Mouse (Mus musculus): ENCODE measurements at regions not wholly inside any gene's neighbourhood (a gene's known extent, or its start where the extent isn't known, plus 50 kb on each side); places are given as distances from the start of the nearest gene placed in this dataset.

DNA sequence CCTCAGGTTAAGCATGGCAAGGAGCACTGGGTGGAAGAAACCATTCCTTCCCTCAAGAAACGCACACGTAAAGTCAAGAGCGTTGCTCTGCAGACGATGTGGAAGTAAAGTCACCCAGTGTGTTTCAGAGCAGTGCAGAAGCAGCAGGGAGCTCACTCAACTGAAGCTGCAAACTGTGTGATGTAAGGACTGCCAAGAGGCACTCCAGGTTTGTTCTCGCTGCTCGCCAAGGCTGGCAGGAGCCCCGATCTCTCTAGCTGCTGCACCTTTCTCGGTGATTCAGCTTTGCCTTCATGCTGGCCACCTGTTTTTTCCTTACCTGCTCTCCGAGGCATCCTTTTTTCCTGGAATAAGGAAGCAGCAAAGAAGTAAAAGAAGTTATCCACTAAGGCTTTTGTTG, 439.5 kb upstream of the Gm765 start:
- no peak for TF ChIP-seq CTCF (IDR thresholded peaks at IDR 0.05; ENCODE audit: insufficient read depth, low read depth, low read length)
- no peak for TF ChIP-seq POLR2A (IDR thresholded peaks at IDR 0.05; ENCODE audit: insufficient read depth, low read depth, low read length)
- H3K4me3 ChIP-seq (ENCODE audit: insufficient read depth, low read depth, low read length): no peak overlapping the region
- WGBS: 66% methylated on average over 9 of the region's 9 CpGs
- H3K27ac ChIP-seq (ENCODE audit: insufficient read depth, low read depth, low read length): no peak overlapping the region
- H3K4me1 ChIP-seq (ENCODE audit: control insufficient read depth, insufficient read depth, low read length): no peaks in the 10 kb centered on the region

DNA sequence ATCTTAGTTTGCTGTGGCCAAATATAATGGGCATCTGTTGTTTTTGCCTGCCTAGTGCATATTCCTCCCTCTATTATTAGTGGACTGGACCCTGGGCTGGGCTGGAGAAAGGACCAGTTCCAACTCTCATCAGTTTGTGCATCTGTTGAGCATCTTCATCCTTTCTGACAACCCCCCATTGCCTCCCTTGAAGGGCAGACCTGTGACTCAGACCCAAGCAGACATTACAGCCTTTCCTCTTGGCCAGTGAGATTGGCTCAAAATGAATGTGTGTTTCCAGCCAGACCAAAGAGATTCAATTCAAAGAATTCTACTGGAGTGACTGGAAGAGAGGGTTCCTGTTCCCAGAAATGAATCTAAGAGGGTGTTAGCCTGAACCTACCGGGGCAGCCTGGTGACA, 433.2 kb upstream of the Gm765 start:
- H3K4me1 ChIP-seq (ENCODE audit: control insufficient read depth, insufficient read depth, low read length): no peaks in the 10 kb centered on the region
- 54% methylated on average over 1 of the region's 1 CpGs for WGBS
- TF ChIP-seq POLR2A (IDR thresholded peaks at IDR 0.05; ENCODE audit: insufficient read depth, low read depth, low read length) (no peak), CTCF (IDR thresholded peaks at IDR 0.05; ENCODE audit: insufficient read depth, low read depth, low read length) (no peak)
- no peak overlapping the region for H3K27ac ChIP-seq (ENCODE audit: insufficient read depth, low read depth, low read length)
- H3K4me3 ChIP-seq (ENCODE audit: insufficient read depth, low read depth, low read length): no peak overlapping the region

DNA sequence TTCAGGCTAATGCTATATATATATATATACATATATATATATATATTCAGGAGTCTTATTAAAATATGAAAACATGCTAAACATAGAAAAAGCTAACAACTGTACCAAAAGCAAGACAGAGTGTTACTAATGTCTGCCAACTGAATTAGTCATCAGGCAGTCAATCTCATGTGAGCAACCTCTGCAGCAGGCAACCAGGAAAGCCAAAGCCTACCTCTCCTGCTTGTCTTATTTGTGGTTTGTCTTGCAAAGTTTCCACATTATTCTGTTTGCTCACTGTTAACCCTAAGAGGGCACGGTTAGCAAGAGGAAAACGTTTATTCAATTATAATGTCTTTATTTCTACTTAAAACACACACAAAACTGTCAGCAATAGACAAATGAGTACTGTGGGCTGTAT, 427.4 kb upstream of the Gm765 start:
- 64% methylated on average over 2 of the region's 2 CpGs for WGBS
- TF ChIP-seq CTCF (IDR thresholded peaks at IDR 0.05; ENCODE audit: insufficient read depth, low read depth, low read length) (no peak), POLR2A (IDR thresholded peaks at IDR 0.05; ENCODE audit: insufficient read depth, low read depth, low read length) (no peak)
- no peak overlapping the region for H3K4me3 ChIP-seq (ENCODE audit: insufficient read depth, low read depth, low read length)
- no peak overlapping the region for H3K27ac ChIP-seq (ENCODE audit: insufficient read depth, low read depth, low read length)
- no peaks in the 10 kb centered on the region; the same call in 1 of the 2 replicates for H3K4me1 ChIP-seq (ENCODE audit: control insufficient read depth, insufficient read depth, low read length)

DNA sequence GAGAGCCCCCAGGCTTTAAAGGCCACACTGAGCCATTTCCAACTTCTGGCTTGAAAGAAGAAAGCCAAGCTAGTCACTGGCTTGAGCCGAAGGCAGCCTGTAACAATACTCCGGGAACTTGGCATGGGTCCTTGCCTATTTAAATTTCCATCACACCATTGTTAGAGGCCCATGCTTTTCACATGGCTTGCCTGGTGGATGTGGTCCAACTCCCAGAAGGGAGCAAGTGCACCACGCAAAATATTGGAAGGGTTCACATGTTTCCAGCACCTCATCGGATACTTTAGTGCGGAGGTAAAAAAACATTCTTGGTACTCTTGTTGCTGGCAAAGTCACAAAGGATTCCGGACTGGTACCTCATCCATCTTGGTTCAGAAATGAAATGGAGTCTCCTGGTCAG, 426.8 kb upstream of the Gm765 start:
- TF ChIP-seq POLR2A (IDR thresholded peaks at IDR 0.05; ENCODE audit: insufficient read depth, low read depth, low read length) (no peak), CTCF (IDR thresholded peaks at IDR 0.05; ENCODE audit: insufficient read depth, low read depth, low read length) (no peak)
- 19% methylated on average over 6 of the region's 6 CpGs for WGBS
- Histone ChIP-seq H3K4me1 (ENCODE audit: control insufficient read depth, insufficient read depth, low read length) (no peaks in the 10 kb centered on the region; the same call in 1 of the 2 replicates), H3K4me3 (ENCODE audit: insufficient read depth, low read depth, low read length) (no peak overlapping the region), H3K27ac (ENCODE audit: insufficient read depth, low read depth, low read length) (no peak overlapping the region)

DNA sequence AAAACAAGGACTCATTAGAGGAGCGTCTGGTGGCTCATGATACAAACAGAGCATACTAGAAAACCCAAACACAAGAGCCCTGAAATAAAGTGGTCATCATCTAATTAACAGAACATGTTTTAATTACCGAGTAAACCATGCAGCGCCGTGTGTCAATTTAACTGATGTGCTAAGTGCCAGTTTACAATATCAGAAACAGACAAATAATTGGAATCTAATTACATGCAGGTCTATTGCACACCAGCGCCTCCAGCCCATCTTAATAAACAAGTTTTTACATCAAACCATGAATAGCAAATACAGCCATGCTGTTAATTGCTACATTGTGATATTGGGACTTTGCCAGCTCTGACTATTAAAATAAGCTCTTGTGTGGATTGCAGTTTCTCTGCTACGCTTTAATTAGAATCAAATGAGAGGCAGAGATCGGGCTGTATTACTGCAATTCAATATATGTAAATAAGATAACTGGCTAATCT, 425.3 kb upstream of the Gm765 start:
- no peak for TF ChIP-seq CTCF (IDR thresholded peaks at IDR 0.05; ENCODE audit: insufficient read depth, low read depth, low read length)
- TF ChIP-seq POLR2A (IDR thresholded peaks at IDR 0.05; ENCODE audit: insufficient read depth, low read depth, low read length): no peak
- 15% methylated on average over 7 of the region's 7 CpGs for WGBS
- Histone ChIP-seq H3K4me1 (ENCODE audit: control insufficient read depth, insufficient read depth, low read length) (no peaks in the 10 kb centered on the region; the same call in 1 of the 2 replicates), H3K4me3 (ENCODE audit: insufficient read depth, low read depth, low read length) (no peak overlapping the region), H3K27ac (ENCODE audit: insufficient read depth, low read depth, low read length) (no peak overlapping the region)

DNA sequence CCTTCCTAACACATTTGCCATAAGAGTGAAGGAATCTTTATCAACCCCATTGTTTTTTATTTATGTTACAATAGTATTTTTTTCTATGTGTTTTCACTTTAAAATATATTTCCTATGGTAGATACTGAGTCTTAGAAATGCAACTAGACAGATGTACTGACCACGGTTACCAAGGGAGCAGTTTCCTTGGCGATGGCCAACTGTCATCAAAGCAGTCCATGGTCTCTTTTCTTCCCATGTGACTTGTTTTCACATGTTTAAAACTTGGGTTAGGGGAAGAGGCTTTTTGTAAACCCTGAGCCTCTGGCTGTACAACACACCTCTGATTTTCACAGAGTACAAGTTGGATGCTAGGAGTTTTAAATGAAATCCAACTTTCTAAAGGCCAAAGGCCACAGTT, 411.9 kb upstream of the Gm765 start:
- H3K4me1 ChIP-seq (ENCODE audit: control insufficient read depth, insufficient read depth, low read length): no peaks in the 10 kb centered on the region
- no peak overlapping the region for H3K4me3 ChIP-seq (ENCODE audit: insufficient read depth, low read depth, low read length)
- H3K27ac ChIP-seq (ENCODE audit: insufficient read depth, low read depth, low read length): no peak overlapping the region
- TF ChIP-seq POLR2A (IDR thresholded peaks at IDR 0.05; ENCODE audit: insufficient read depth, low read depth, low read length) (no peak), CTCF (IDR thresholded peaks at IDR 0.05; ENCODE audit: insufficient read depth, low read depth, low read length) (no peak)
- whole genome bisulfite sequencing: 87% methylated on average over 2 of the region's 2 CpGs

DNA sequence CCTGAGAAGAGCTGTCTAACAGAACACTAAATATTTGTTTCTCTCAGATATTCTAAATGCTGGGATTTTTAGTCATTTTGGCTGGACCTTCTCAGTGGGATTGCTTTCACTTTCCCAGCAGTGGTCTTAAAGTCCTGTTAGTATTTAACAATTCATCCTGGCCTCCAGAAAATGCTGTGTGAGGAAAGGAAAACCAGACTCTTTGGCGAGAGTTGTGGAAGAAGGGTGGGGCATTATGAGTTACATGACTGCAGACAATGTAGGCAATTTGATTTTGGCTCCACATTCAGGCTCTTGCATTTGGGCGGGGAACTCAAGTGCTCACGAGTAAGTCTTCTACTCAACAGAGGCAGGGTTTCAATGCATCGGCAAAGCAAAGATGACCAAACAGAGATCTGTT, 406.1 kb upstream of the Gm765 start:
- no peaks in the 10 kb centered on the region for H3K4me1 ChIP-seq (ENCODE audit: control insufficient read depth, insufficient read depth, low read length)
- TF ChIP-seq CTCF (IDR thresholded peaks at IDR 0.05; ENCODE audit: insufficient read depth, low read depth, low read length) (no peak), POLR2A (IDR thresholded peaks at IDR 0.05; ENCODE audit: insufficient read depth, low read depth, low read length) (no peak)
- no peak overlapping the region for H3K4me3 ChIP-seq (ENCODE audit: insufficient read depth, low read depth, low read length)
- H3K27ac ChIP-seq (ENCODE audit: insufficient read depth, low read depth, low read length): no peak overlapping the region
- 81% methylated on average over 4 of the region's 4 CpGs for WGBS

DNA sequence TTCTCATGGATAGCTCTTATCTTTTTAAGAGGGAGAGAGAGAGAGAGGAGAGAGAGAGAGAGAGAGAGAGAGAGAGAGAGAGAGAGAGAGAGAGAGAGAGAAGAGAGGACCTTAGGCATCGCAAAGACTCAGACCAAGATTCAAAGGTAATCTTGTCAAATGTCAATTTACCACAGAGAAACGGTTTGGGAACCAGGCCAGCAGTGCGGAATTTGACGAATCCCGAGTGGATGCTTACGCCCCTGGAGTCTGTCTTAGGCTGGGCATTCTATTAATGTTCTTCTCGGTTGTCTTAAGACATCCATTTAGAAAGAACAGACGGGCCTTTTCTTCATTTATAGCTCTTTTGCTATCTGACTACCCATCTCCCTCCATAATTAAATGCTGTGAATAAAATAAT, 404.4 kb upstream of the Gm765 start:
- Histone ChIP-seq H3K27ac (ENCODE audit: insufficient read depth, low read depth, low read length) (no peak overlapping the region), H3K4me1 (ENCODE audit: control insufficient read depth, insufficient read depth, low read length) (no peaks in the 10 kb centered on the region), H3K4me3 (ENCODE audit: insufficient read depth, low read depth, low read length) (no peak overlapping the region)
- 68% methylated on average over 8 of the region's 8 CpGs for WGBS
- TF ChIP-seq POLR2A (IDR thresholded peaks at IDR 0.05; ENCODE audit: insufficient read depth, low read depth, low read length) (no peak), CTCF (IDR thresholded peaks at IDR 0.05; ENCODE audit: insufficient read depth, low read depth, low read length) (no peak)

DNA sequence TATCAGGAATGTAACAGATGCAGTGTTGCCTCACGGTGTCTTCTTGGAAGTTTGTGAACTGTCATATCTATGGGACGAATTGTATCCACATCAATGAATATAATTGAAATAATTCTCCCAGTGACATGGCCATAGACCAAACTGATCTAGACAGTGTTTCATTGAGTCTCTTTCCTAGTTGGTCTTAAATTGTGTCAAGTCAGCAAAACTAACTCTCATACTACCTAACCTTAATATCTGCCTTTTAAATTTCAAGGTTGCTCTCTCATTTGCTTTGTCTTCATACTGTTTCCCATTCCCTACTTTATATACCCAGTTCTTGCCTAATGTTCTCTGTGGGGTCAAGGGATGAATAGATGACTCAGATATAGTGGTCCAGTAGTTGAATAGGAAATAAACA, 397.9 kb upstream of the Gm765 start:
- no peak for TF ChIP-seq POLR2A (IDR thresholded peaks at IDR 0.05; ENCODE audit: insufficient read depth, low read depth, low read length)
- no peak for TF ChIP-seq CTCF (IDR thresholded peaks at IDR 0.05; ENCODE audit: insufficient read depth, low read depth, low read length)
- 100% methylated on average over 2 of the region's 2 CpGs for WGBS
- Histone ChIP-seq H3K4me3 (ENCODE audit: insufficient read depth, low read depth, low read length) (no peak overlapping the region), H3K27ac (ENCODE audit: insufficient read depth, low read depth, low read length) (no peak overlapping the region), H3K4me1 (ENCODE audit: control insufficient read depth, insufficient read depth, low read length) (no peaks in the 10 kb centered on the region)

DNA sequence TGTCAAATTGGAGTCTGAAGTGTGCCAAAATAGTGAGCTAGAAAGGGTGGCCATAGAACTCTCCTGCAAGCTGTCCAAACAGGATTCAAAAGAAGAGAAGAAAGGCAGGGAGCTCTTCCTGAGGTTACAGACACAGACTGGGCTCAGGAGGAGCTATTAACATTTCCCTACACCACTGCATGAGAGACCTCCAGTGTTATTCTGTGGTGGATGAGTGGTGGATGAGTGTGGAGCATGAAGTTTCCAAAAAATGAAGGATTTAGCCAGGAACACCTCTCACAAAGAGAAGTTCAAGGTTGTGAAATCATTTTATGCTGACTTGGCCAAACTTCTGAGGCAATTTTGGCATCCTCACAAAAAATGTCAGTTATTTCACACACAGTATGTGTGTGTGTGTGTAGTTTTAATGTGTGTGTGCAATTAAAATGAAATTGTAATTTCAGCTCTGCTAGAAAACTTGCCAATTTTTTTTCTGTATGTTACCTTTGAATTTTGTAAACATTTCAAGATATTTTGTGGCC, 388.5 kb upstream of the Gm765 start:
- H3K4me1 ChIP-seq (ENCODE audit: control insufficient read depth, insufficient read depth, low read length): no peaks in the 10 kb centered on the region
- no peak overlapping the region for H3K4me3 ChIP-seq (ENCODE audit: insufficient read depth, low read depth, low read length)
- H3K27ac ChIP-seq (ENCODE audit: insufficient read depth, low read depth, low read length): no peak overlapping the region
- no peak for TF ChIP-seq POLR2A (IDR thresholded peaks at IDR 0.05; ENCODE audit: insufficient read depth, low read depth, low read length)
- no peak for TF ChIP-seq CTCF (IDR thresholded peaks at IDR 0.05; ENCODE audit: insufficient read depth, low read depth, low read length)
